Mouse (Mus musculus) hindlimb bud, embryonic 11.5 days (tissue): ENCODE data around the gene Tstd2.
A peak's percentile ranks its signal among the peaks of the same experiment; 100 is the strongest.

ENCODE experiments used
- DNase-seq: peaks from one replicate; pipeline ENCODE4 v3.0.0-alpha.2; 2012; ENCODE audit warnings: low read depth, low spot score; ENCODE audit errors: extremely low spot score

Tstd2 gene

DNA sequence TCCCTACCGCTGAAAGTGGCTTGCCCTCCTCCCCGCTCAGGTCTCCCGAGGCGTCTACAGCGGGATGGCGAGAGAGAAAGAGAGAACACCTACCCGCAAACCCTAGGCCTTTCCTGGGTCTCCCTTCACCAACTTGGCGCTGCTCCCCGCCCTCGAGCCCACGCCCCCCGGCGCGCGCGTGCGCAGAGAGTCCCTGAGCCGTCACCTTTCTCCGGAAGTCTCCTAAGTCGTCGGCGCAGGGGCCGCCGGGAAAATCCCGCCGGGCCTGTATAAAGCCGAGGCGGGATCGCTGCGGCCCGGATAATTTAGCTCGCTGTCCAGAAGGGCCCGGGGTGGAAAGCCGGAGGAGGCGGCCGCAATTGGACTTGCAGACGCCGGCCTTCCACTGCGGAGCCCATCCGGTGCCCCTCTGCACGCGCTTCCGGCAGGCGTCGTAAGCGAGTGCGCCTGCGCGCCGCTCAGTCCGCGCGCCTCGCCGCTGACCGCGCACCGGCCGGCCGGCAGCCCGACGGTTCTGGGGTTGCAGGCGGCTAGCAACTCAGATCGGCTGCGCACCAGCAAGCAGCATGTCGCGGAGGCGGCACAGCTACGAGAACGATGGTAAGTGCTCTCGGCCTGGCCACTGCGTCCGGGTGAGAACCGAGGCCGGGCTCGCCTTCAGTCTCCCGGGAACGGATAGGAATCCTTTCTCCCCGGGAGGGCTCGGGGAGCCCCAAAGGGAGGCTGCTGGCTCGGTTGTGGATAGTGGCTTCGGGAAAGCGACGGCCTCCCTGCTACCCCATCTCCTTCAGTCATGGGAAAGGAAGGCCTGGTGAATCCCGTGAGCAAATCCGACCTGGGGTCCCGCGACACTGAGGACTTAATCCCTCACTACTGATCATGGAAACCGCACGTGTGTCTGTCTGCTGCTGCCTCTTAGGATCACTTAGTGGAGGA lies at the start of gene Tstd2, which contains the start of gene Ncbp1:
Gene Tstd2, minus strand, starts transcription at position 408 of the 936 bp plus-strand sequence.
Gene Ncbp1, plus strand, starts transcription at position 327 of the 936 bp plus-strand sequence.
- peak; percentile 54 for DNase-seq

GRCm38 (mm10) chr4:46186466-46186865 lies 48.0 kb upstream of the Tstd2 start:
- DNase-seq, result no peak

DNA sequence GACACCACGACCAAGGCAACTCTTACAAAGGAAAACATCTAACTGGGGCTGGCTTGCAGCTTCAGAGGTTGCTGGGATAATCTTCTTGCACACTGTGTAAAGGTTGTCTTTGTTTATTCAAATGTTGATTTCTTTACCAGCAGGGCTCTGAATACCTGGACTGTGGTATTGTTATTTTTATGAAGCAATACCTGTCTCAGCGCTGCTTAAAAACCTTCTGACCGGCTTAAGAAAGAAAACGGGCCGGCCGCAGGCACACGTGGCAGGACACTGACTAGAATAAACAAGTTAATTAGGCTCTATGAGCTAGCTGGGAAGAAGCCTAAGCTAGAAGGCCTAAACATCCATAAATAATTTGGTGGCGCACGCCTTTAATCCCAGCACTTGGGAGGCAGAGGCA lies 47.4 kb upstream of the Tstd2 start:
- DNase-seq, result no peak

- DNase-seq, result no peak
Observed at GRCm38 (mm10) chr4:46185423-46185822, 46.9 kb upstream of the Tstd2 start.

- DNase-seq, result no peak
Observed at GRCm38 (mm10) chr4:46182181-46182580, 43.7 kb upstream of the Tstd2 start.

DNA sequence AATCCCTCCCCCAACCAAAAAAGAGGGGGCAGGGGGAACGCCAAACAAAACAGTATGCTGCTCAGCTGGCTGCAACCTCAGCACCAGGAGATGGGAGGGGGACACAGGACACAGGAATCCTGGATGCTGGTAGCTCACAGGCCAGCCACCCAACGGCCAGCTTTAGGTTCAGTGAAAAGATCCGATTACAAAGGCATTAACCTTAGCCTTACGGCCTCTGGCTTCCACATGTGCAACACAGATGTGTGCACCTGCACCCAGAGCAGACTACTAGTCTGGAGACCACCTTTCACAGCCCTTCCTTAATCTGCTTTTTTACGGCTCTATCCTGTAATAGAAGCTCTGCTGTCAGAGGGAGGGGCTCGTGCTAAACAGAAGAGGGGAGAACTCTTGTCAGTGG lies 42.7 kb upstream of the Tstd2 start:
- DNase-seq, result peak; percentile 62

GRCm38 (mm10) chr4:46177496-46177895 lies 39.0 kb upstream of the Tstd2 start:
- no peak for DNase-seq

DNA sequence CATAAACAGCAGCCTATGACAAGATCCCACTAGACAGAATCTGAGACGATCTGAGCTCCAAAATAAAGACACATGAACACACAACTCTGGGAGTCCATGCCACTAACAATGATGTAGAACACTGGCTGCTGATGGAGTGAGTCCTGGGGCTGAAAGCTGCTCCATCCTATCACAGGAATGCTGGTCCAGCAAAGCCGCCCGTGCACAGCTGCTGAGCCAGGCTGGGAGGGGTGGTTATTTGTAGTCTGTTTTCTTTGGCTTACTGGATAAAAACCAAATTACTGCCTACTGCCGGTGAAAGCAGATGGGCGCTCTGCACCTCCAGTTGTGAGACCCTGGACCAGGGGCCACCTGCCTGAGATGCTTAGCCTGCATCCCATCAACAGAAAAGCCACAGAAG lies 38.5 kb upstream of the Tstd2 start:
- DNase-seq, result no peak

- DNase-seq, result no peak
Observed at GRCm38 (mm10) chr4:46176313-46176712, 37.8 kb upstream of the Tstd2 start.

- DNase-seq, result no peak
Observed at GRCm38 (mm10) chr4:46171761-46172160, 33.3 kb upstream of the Tstd2 start.

GRCm38 (mm10) chr4:46165831-46166230 lies 27.3 kb upstream of the Tstd2 start:
- no peak for DNase-seq

- DNase-seq, result no peak
Observed at GRCm38 (mm10) chr4:46164027-46164426, 25.5 kb upstream of the Tstd2 start.

DNA sequence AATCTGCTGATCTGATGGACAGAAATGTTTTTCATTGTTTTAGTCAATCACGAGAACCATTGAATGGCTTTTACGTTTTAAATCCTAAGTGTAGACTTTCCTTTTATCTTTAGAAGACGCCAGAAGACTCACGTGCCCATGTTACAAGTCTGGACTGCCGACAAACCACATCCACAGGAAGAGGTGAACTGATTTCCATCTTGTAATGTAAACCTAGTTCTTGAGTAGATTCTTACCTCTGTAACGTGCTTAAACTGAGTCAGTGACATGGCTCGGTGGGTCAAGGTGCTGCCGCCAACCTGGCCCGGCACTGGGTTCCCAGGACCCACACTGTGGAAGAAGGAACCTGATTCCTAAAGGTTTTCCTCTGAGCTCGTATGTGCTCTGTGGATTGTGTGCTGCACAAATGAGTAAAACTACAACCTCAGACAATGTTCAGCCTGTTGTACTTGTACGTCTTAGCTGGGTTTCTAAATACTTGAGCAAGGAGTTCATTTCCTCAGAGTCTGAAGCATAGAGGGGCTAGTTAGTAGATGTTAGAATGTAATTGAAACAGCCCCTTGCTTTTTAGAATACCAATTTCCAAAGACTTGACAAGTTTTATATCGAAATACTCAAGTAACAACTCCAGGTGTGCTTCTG lies 13.5 kb upstream of the Tstd2 start:
- no peak for DNase-seq

DNA sequence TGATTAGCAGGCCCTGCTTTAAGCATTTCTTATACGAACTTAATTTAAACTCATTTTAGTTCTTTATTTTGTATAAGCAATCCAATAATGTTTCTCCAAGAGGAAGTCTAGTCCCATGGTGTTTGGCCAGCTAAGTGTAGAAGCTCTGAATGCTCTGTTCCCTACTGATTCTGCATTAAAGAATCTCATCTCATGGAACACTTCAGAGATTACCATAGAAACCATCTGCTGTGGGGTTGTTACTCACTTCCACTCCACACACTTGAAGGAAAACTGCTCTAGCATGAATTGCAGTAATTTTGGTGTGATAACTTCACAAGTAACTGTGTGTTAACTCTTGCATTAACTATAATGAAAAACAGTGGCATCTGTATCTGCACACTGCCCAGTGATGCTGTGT lies 8.4 kb upstream of the Tstd2 start:
- no peak for DNase-seq

DNA sequence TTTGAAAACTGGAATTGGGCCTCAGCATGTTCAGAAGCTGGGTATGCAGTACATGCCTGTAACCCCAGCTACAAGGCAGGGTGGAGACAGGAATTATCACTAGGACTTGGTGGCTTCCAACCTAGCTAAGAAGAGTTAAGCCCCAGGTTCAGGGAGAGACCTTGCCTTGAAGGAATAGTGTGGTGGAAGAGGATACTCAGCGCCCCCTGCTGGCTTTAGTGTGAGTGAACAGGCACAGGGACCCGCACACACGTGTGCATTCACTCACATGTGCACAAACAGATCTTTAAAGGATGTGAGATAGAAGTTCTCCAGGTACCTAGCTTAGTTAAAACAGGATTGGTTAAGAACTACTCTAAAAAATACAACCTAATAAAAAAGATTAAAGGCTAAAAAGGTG lies 5.8 kb upstream of the Tstd2 start:
- no peak for DNase-seq

- DNase-seq, result peak; percentile 33
Observed at GRCm38 (mm10) chr4:46137629-46138286, 736 bp downstream of the Tstd2 start.

DNA sequence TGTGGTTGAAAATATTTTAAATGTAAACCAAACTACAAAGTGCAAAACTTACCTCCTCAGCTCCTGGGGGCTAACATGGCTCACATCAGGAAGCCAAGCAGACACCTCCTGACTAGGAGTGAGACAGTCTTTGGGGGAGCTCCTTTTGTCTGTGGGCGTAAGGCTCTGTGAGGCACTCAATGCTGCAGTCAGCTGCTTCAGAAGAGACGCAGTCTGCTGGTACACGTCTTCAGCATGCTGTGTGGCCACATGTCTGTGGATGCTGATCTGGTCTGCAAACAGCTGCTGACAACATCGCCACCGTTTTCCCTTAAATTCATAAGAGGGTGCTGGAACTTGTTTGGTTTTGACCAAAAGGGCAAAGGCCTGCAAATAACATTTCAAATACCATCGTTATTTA lies 6.7 kb downstream of the Tstd2 start:
- DNase-seq, result no peak

- DNase-seq, result peak; percentile 22
Observed at GRCm38 (mm10) chr4:46130221-46130620, 8.3 kb downstream of the Tstd2 start.

DNA sequence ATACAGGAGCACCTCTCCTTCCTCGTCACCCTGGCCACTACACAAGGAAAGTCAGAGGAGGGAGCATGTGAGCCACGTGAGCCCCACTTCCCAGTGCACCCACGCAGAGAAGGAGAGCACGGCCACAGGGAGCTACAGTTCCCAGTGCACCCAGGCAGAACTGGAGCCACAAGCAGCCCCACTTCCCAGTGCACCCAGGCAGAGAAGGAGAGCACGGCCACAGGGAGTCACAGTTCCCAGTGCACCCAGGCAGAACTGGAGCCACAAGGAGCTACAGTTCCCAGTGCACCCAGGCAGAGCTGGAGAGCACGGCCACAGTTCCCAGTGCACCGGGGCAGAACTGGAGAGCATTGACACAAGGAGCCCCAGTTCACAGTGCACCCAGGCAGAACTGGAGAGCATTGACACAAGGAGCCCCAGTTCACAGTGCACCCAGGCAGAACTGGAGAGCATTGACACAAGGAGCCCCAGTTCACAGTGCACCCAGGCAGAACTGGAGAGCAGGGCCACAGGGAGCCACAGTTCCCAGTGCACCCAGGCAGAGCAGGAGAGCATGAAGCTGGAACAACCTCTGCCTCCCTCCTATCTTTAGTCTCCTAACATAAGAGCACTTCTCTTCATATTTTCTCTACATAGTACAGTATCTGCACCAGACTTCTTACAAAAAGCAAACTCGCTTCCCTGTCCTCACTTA lies 9.0 kb downstream of the Tstd2 start:
- DNase-seq, result no peak

DNA sequence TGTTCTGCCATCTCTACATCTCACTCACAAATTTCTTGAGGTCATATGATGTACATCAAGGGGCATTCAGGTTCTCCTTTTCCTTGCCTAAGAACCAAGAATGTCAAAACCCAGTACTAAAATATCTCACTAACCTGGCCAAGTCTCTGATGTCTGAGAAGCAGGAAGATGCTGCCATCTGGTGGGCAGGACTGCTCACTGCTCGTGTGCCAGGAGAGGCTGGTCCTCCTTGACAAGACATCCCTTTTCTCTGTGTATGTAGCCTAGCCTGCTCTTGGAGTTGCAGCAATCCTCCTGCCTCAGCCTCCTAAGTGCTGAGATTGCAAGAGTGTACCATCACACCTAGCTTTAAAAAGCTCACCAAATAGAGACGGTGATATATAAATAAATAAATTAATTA lies 12.0 kb downstream of the Tstd2 start:
- peak; percentile 41 for DNase-seq

GRCm38 (mm10) chr4:46123358-46123757 lies 15.1 kb downstream of the Tstd2 start:
- DNase-seq, result no peak
